Mouse (Mus musculus): Measurements from ENCODE around the gene Olfr1191-ps1. TPM values are rescaled to one million over a fixed set of nuclear protein-coding genes. Genes with fewer than 3 reads are reported as not detected.
"Not testable (repeated sequence)": the region's sequence is repeated elsewhere in the genome, so short reads cannot be mapped to it uniquely, and the experiment has no call there.

Gene Olfr1191-ps1
- not detected for total RNA-seq (2021)
- long read RNA-seq, experiment 1, result 0 reads
- long read RNA-seq, experiment 2, result 0 reads

DNA sequence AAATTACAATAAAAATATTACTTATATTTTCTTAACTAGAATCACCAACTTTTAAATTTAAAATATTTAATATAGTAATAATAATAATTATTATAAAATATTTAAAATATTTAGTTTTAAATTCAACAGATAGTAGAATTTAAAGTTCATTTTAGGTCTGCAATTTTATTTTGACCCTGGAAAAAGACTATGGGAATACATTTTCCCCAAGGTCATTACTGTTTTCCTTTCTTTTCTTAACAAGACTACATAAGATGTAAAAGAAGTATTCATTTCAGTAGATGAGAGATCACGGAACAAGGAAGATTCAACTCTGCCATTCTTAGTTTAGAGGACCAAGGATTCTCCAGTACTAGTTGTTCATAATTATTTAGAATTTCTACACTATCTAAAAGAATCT lies at the start of gene Olfr1191-ps1:
TSS of gene Olfr1191-ps1 (plus strand) at position 301 of the 400 bp plus-strand sequence.
- H3K4me3 ChIP-seq; intact Hi-C loops (cut with DNase I); DNase-seq; H3K27ac ChIP-seq: not testable (repeated sequence)

DNA sequence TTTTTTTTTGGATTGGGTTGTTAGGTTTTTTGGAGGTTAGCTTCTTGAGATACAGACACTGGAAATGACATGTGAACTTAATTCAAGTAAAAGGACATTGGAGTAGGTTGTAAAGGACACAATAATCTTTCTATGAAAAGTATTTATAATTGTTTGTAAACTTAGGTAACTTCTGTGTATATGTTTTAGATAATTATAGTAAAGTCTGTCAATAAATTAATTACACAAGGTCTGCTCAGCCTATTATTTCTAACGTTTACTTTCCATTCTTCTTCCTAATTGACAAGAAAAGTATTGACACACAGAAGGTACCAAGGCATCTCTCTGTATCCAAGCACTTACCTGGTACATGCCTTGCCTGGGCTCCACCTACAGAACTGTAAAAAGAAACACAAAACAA lies 7.9 kb downstream of the Olfr1191-ps1 start, which contains the start of gene Olfr1192-ps1:
TSS of gene Olfr1192-ps1 (plus strand) at position 301 of the 400 bp plus-strand sequence.
- Histone ChIP-seq H3K27ac (no peak within 1 kb of the TSS), H3K4me3 (no peak within 1 kb of the TSS)
- no peak for DNase-seq
- no peak for TF ChIP-seq CTCF (IDR thresholded peaks at IDR 0.05)
- intact Hi-C loops (cut with DNase I), result no loop called here

DNA sequence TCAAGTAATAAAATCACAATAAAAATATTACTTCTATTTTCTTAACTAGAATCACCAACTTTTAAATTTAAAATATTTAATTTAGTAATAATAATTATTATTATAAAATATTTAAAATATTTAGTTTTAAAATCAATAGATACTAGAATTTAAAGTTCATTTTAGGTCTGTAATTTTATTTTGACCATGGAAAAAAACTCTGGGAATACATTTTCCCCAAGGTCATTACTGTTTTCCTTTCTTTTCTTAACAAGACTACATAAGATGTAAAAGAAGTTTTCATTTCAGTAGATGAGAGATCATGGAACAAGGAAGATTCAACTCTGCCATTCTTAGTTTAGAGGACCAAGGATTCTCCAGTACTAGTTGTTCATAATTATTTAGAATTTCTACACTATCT lies 35.0 kb downstream of the Olfr1191-ps1 start, which contains the start of gene Olfr1193:
TSS of gene Olfr1193 (plus strand) at position 301 of the 400 bp plus-strand sequence.
- H3K4me3 ChIP-seq; DNase-seq; intact Hi-C loops (cut with DNase I); H3K27ac ChIP-seq: not testable (repeated sequence)

DNA sequence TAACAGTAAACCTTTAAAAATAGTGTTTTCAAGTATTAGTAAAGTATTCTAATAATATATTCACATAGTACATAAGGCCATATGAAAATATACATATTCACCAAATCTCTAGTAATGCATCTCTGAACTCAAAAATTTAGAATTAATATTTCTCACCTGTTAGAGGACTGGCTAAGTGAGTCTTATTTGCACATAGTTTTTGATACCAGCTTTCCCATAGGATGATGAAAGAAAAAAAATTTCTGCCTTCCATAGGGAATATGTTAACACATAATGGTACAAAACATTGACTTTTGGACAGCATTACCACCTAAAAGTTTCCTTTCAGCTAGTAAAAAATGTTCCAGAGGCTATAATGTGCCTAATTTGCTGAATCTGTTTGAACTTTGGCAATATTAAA lies 48.7 kb downstream of the Olfr1191-ps1 start, which contains the start of gene Olfr1195:
TSS of gene Olfr1195 (minus strand) at position 101 of the 400 bp plus-strand sequence.
- intact Hi-C loops (cut with DNase I), result no loop called here
- Histone ChIP-seq H3K4me3 (no peak within 1 kb of the TSS), H3K27ac (no peak within 1 kb of the TSS)
- no peak for TF ChIP-seq CTCF (IDR thresholded peaks at IDR 0.05)
- no peak for DNase-seq

Other genes with a start within 250 kb of the Olfr1191-ps1 start
- not detected for gene Olfr1179, start 234.1 kb upstream of the Olfr1191-ps1 start, total RNA-seq (2021)
- not detected for gene Olfr1180, start 221.4 kb upstream of the Olfr1191-ps1 start, total RNA-seq (2021)
- not detected for gene Olfr1181, start 214.4 kb upstream of the Olfr1191-ps1 start, total RNA-seq (2021)
- not detected for gene Gm13757, start 191.4 kb upstream of the Olfr1191-ps1 start, total RNA-seq (2021)
- not detected for gene Olfr1183, start 185.7 kb upstream of the Olfr1191-ps1 start, total RNA-seq (2021)
- not detected for gene Olfr1184, start 156.9 kb upstream of the Olfr1191-ps1 start, total RNA-seq (2021)
- not detected for gene Olfr1185-ps1, start 147.2 kb upstream of the Olfr1191-ps1 start, total RNA-seq (2021)
- not detected for gene Olfr1186, start 122.0 kb upstream of the Olfr1191-ps1 start, total RNA-seq (2021)
- gene Olfr1188, start 83.6 kb upstream of the Olfr1191-ps1 start, total RNA-seq (2021), result not detected
- not detected for gene Olfr1189, start 54.1 kb upstream of the Olfr1191-ps1 start, total RNA-seq (2021)
- not detected for gene Olfr1192-ps1, start 8.0 kb downstream of the Olfr1191-ps1 start, total RNA-seq (2021)
- gene Olfr1193, start 35.1 kb downstream of the Olfr1191-ps1 start, total RNA-seq (2021), result not detected
- not detected for gene Olfr1195, start 48.6 kb downstream of the Olfr1191-ps1 start, total RNA-seq (2021)
- gene Olfr1196, start 64.1 kb downstream of the Olfr1191-ps1 start, total RNA-seq (2021), result not detected
- not detected for gene Olfr1197, start 91.8 kb downstream of the Olfr1191-ps1 start, total RNA-seq (2021)
- not detected for gene Olfr1198, start 110.8 kb downstream of the Olfr1191-ps1 start, total RNA-seq (2021)
- gene Olfr1199, start 119.9 kb downstream of the Olfr1191-ps1 start, total RNA-seq (2021), result not detected
- gene Olfr1200, start 129.9 kb downstream of the Olfr1191-ps1 start, total RNA-seq (2021), result not detected
- gene Olfr1201, start 152.5 kb downstream of the Olfr1191-ps1 start, total RNA-seq (2021), result not detected
- gene Olfr1202, start 174.0 kb downstream of the Olfr1191-ps1 start, total RNA-seq (2021), result not detected
- not detected for gene Olfr1205, start 189.2 kb downstream of the Olfr1191-ps1 start, total RNA-seq (2021)
- gene Olfr1204, start 208.8 kb downstream of the Olfr1191-ps1 start, total RNA-seq (2021), result not detected
- gene Olfr1206, start 222.7 kb downstream of the Olfr1191-ps1 start, total RNA-seq (2021), result not detected

Measured in gastrocnemius, adult 2 months (tissue).